Mouse (Mus musculus) myocyte (in vitro differentiated cells): ENCODE data around the gene Tpp1.

Source experiments
- CEBPB ChIP-seq: IDR thresholded peaks from 2 replicates; pipeline ENCODE4 v1.6.1; 2011; ENCODE audit warnings: mild to moderate bottlenecking, moderate library complexity; ENCODE audit not compliant: poor library complexity, insufficient read depth, severe bottlenecking
- E2F4 ChIP-seq: IDR thresholded peaks from one replicate; pipeline ENCODE4 v1.6.1; 2011; ENCODE audit warnings: mild to moderate bottlenecking, control low read depth, moderate library complexity; ENCODE audit not compliant: insufficient read depth
- MAX ChIP-seq: IDR thresholded peaks from one replicate; pipeline ENCODE4 v1.6.1; 2011; ENCODE audit warnings: low read depth, mild to moderate bottlenecking, control low read depth
- MYOD1 ChIP-seq, 3 experiments: IDR thresholded peaks; one replicate each; pipeline ENCODE4 v1.6.1; 2011; ENCODE audit warnings: control low read depth in 2 of 3, low read depth in 2 of 3, mild to moderate bottlenecking in 2 of 3, moderate library complexity in 1 of 3; ENCODE audit not compliant: insufficient read length in 2 of 3, control insufficient read depth in 1 of 3
- MYOG ChIP-seq, 3 experiments: IDR thresholded peaks; one replicate each; pipeline ENCODE4 v1.6.1; 2011; ENCODE audit warnings: control low read depth in 2 of 3, low read depth in 2 of 3, mild to moderate bottlenecking in 2 of 3; ENCODE audit not compliant: insufficient read length in 2 of 3, control insufficient read depth in 1 of 3, insufficient read depth in 1 of 3
- POLR2A ChIP-seq: IDR thresholded peaks from one replicate; pipeline ENCODE4 v1.6.1; 2011; ENCODE audit warnings: low read depth, mild to moderate bottlenecking, control low read depth, moderate library complexity; ENCODE audit not compliant: insufficient read length
- POLR2AphosphoS2 ChIP-seq: IDR thresholded peaks from one replicate; pipeline ENCODE4 v1.6.1; 2011; ENCODE audit warnings: low read depth, control low read depth; ENCODE audit not compliant: insufficient read length
- REST ChIP-seq: IDR thresholded peaks from one replicate; pipeline ENCODE4 v1.6.1; 2011; ENCODE audit warnings: mild to moderate bottlenecking, control low read depth, moderate library complexity; ENCODE audit not compliant: insufficient read depth, insufficient read length
- SRF ChIP-seq: IDR thresholded peaks from one replicate; pipeline ENCODE4 v1.6.1; 2011; ENCODE audit warnings: low read depth; ENCODE audit not compliant: control insufficient read depth, insufficient read length
- TCF12 ChIP-seq: IDR thresholded peaks from one replicate; pipeline ENCODE4 v1.6.1; 2011; ENCODE audit warnings: mild to moderate bottlenecking, control low read depth; ENCODE audit not compliant: poor library complexity, insufficient read depth, severe bottlenecking
- USF1 ChIP-seq: IDR thresholded peaks from one replicate; pipeline ENCODE4 v1.6.1; 2011; ENCODE audit warnings: low read depth, mild to moderate bottlenecking, control low read depth, moderate library complexity

- TF ChIP-seq POLR2A: no peak
- no peak for TF ChIP-seq POLR2AphosphoS2
- no peak for TF ChIP-seq MAX
- TF ChIP-seq TCF12: no peak
- TF ChIP-seq USF1: no peak
- TF ChIP-seq MYOG (IDR thresholded peaks at IDR 0.05; ENCODE audit: control insufficient read depth in 1 of 3, insufficient read depth in 1 of 3, insufficient read length in 2 of 3, low read depth in 2 of 3): no peak
- no peak for TF ChIP-seq E2F4
- no peak for TF ChIP-seq CEBPB
- no peak for TF ChIP-seq SRF
- TF ChIP-seq REST: no peak
- no peak for TF ChIP-seq MYOD1 (IDR thresholded peaks at IDR 0.05; ENCODE audit: control insufficient read depth in 1 of 3, insufficient read length in 2 of 3, low read depth in 2 of 3)
Measured at GRCm38 (mm10) chr7:105728701-105729428, 23.2 kb downstream of the Tpp1 start.
